Mouse (Mus musculus) kidney, adult 8-10 months (tissue): ENCODE measurements at regions not wholly inside any gene's neighbourhood (a gene's known extent, or its start where the extent isn't known, plus 50 kb on each side); places are given as distances from the start of the nearest gene placed in this dataset.
"Not testable (repeated sequence)": the region's sequence is repeated elsewhere in the genome, so short reads cannot be mapped to it uniquely, and the experiment has no call there.

Experiments
- DNase-seq, 2 experiments: peaks; one replicate each; pipeline ENCODE4 v3.0.0; 2022

DNA sequence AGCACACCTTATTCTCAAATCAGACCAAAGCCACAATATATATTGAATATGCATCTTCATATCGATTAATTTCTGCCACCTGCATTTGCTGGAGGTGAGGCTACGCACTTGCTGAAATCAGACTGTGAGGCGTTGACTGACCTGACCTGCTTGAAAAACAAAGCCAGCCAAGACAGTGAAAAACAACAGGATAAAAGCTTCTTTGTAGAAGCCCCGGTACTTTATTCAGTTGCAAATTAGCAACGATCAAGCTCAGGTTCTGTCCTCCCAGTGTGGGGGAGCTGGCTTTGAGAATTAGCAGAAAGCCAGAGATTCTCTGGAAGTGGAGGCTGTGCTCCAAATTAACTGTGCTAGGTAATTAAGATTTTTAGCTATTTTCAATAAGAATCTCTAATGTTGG is 100.6 kb downstream of the Vmn2r79 start:
- no peak for DNase-seq

DNA sequence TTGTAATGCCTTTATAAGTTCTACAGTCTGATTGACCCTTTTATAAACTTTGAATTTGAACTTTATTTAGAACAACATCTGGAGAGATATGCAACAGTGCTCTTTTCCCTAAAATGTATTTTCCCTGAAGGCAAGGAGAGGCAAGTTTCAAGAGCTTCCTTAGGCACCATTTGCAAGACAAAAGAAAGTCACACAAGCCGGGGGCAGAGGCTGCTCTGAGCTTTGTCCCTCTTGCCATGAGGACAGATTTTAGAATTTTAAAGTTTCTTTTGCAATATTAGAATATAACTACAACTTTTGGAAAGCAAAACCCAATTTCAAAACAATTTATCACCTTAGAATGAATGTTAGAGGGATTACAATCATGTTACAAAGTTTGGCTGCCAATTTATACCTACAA is 103.7 kb downstream of the Vmn2r79 start:
- DNase-seq, result not testable (repeated sequence)

DNA sequence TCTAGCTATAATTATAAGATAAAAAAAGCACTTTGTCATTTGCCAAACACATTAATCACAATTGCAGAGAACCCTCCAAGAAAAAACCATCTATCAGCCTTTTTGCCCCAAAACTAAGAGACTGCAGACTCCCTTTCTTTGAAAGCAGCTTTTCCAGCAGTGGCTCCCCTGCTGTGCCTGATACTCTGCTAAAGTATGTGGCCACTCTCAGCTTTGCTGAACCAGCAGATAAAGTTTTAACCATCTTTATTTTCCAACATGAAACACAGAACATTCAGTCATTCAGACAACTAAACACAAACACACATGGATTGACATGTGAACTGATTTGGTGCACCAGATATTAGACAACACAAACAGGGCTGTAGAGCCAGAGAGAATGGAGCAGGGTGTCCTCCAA is 104.5 kb downstream of the Vmn2r79 start:
- DNase-seq, result not testable (repeated sequence)

DNA sequence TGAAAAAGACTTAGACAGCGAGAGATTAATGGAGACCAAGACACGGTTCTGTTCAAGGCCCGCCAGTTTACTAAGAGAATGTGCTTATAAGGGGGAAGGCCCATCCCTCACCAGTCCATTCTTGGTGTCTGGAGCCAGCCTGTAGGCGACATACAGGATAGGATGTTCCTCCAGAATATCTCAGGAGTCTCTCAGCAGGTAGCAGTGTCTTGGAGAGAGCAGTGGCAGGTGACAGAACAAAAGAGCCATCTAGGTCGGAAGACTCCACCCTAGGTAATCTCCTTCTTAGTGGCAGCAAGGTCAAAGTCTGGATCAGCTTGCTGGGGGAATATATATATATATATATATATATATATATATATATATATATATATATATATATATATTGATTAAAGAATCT is 105.4 kb downstream of the Vmn2r79 start:
- not testable (repeated sequence) for DNase-seq

DNA sequence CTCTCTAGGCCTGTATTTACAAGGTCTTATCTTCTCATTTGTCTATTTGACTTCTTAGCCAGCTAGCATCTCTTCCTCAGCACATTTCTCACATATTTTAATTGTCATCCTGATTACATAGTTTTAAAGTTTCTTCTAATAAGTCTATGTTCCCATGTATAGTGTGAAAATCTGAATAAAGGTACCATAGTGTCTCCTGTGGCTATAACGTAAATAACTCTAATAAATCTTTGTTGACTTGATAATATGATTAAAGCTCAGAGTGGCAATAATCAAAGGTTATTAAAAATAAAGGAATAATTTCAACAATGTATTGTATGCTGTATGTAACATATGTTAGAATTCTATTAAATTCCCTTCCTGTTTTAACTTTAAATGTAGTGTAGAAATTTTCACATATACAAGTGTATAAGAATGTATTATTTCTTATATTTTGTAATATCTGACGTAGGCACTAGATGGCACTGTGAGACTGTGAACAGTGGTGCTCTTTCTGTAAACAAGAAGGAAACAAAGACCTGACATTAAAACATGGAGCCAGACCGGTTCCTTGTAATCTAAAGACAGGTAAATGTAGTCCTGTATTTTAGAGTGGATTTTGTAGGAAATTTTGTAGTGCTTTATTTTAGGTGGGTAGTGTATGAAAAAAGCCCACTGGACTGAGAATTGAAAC is 114.5 kb downstream of the Vmn2r79 start:
- peak in 1 of 2 experiments; percentile 17 for DNase-seq

DNA sequence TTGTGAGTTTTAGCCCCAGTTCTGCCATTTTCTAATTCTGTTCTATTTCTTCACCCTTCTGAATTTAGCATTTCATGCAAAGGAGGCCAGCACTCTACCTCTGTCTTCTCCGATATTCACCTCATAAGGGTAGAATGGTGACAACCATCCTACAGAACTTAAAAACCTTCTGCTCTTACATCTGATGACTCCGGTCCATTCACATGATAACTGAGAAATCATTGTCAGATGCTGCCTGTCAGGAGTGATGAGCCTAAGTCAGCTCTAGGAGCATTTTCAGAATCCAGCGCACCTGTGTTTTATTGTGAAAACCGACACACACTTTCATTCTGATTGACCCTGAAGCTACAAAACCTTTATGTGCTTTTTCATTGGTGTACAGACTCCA is 115.1 kb downstream of the Vmn2r79 start:
- no peak for DNase-seq

DNA sequence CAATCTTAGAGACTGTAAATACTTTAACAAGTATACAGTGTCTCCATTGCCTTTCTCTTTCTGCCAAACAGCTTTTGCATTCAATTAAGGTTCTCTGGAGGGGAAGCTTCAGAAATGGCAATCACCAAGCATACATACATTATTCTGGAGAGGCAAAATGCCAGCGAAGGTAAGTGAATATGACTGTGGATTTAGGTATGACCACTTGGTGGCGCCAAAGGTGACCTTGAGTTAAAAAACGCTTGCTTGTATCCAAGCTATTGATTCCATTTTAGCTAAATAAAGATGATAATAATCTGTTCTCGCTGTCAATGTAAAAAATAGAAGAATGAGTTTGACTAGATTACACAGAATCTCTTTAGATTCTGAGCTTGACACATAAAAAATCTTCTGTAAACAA is 117.7 kb downstream of the Vmn2r79 start:
- DNase-seq, result peak; percentile 28 to 63

DNA sequence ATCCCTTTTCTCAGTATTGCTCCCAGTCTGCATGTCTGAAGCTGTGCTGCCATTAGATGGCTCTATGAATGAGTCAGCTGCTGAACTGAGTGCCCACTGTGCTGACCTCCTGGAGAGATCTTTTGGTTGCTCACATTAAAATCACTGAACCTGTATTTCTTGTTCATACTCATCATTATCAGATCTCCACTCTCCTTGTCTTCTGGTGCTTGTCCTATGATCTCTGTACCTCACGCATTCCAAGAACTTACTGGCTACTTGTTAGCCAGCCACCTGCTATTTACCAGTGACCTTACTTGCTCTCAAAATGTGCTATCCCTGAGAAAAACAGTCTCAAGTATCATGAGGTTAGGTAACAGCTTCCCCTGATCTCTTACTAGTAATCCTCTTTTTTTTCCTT is 123.4 kb upstream of the Nox4 start:
- peak; percentile 42 to 82 for DNase-seq

DNA sequence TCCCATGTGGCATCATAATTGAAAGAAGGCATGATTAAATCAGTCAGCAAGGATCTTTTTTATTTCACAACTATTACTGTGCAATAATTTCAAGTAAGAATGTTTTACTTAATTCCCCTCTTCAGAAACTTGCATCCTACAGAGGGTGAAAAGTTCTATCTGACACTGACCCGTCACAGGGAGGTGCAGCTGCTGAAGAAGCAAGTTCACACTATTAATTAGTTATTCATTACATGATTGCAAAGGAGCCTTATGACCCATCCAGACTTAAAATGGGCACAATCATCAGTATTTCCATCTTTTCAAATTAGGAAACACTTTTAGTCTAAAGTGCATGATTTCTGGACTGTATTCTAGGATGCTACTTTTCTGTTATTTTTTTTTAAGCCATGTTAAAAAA is 100.0 kb upstream of the Nox4 start:
- DNase-seq, result peak; percentile 48 to 74

DNA sequence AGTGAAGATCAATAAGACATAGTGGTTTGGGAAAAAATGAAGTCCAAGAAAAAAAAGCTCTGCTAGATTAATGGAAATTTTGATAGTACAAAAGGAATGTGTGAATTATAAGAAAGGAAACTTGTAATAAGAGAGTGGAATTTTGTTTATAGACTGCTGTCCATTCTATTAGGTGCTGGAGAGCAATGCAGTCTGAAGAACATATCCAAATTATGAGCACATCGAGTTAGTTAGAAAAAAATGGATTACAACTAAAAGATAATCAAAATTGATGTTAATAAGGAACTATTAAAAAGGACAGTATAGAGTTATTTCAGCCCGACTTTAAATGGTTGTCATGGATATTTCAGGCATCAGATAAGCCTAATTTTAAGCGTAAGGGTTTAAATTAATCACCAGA is 98.2 kb upstream of the Nox4 start:
- no peak for DNase-seq

DNA sequence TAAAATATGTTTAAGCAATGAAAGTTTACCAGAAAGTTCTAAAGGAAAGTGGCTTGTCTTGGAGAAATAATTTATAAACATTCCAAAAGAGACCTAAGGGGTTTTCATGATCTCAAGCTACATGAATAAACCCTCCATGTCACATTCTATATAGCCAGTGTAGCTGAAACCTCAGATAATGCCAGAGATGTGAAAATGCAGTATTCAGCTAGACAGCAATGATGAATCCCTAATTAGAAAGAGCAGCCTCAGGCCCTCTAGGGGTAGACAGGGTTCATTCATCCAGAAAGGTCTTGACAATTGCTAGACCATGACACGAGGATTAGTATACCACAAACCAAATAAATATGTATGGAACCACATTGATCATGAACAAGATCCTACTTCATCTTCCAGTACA is 97.2 kb upstream of the Nox4 start:
- DNase-seq, result no peak

DNA sequence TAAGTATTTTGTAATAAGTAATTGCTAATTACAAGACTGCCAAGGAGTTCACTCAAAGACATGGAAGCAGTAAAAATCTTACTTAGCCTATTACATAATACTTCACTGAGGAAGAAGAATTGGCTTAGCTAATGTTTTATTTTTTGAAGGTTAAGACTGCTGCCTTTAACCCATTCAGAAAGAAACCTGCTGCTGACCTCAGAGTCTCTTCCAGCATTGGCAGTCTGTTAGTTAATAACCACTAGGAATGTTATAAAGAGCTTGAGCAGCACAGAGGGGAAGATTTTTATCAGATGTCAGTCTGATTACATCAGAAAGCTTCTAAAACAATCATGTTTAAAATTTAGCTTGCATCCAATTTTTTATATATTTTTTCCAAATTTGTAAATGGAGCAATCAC is 94.9 kb upstream of the Nox4 start:
- peak; percentile 23 to 68 for DNase-seq

DNA sequence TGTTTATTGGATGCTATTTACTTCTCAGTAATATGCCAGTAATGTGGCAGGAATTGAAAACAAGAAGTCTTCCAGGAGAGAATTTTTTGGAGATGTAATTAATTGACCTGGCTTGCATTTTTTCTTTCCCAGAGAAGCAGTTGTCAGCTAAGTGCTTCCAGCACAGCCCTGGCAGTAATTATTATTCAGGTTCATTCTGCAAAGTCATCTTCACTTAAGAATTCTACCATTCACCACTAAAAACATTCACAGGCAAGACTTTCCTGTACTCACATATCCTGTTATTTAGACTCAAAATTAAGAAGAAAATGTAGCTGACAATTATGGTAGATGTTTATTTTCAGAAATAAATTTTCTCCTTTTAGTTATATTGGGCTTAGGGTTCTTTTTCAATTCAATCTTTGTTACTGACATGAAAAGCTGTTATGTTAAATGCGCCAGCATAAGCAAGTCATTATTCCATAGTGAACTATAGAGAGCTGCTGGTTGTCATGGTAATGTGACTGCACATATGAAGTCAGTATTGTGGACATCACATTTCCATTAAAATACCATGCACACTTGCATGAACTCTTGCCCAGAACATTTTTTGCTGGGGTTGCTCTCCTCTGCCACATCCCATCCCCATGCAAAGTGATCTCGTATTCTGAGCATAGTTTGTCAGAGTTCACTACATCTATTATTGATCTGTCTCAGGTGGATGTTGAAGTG is 59.3 kb upstream of the Nox4 start:
- no peak for DNase-seq

DNA sequence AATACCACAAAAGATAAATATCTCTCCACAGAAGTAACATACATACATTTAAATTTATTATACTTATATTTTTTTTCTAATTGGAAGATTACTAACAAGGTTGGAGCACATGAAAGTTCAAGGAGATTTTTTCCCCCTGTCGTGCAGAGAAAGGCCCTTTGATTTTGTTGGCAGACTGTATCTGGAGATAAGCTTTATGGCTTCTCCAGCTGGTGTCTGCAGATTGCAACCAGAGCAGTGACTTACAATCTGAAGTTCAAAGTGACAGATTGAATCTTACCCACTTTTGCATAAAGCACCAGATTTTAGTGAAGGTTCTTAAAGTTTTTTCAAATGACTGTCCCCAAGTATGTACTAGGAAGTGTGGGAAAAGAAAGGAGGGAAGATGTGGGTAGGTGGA is 50.2 kb upstream of the Nox4 start:
- no peak for DNase-seq
